Mouse (Mus musculus) heart, postnatal 0 days (tissue): ENCODE measurements around the gene Wbp2. TPM values are rescaled to one million over a fixed set of nuclear protein-coding genes. Genes with fewer than 3 reads are reported as not detected.
A peak's percentile ranks its signal among the peaks of the same experiment; 100 is the strongest.

Experiments used
- ATAC-seq: fragments of 200-750 bp; cut with Nextera tagmentation; 2 replicates; pipeline ENCODE4 v1.8.0; 2017; ENCODE audit warnings: low read depth, moderate number of reproducible peaks, moderate library complexity; ENCODE audit not compliant: insufficient read depth
- DNase-seq: peaks from one replicate; pipeline ENCODE4 v3.0.0-alpha.2; 2016; ENCODE audit warnings: low spot score
- H3K27ac ChIP-seq: fragments of 300-500 bp; sonication (generic); 2 replicates; pipeline ENCODE4 v1.5.1; 2014; ENCODE audit warnings: low read depth, mild to moderate bottlenecking
- H3K27me3 ChIP-seq: fragments of 300-500 bp; sonication (generic); 2 replicates; pipeline ENCODE4 v1.6.1; 2014; ENCODE audit warnings: low read length, mixed read lengths; ENCODE audit not compliant: control insufficient read depth, insufficient read depth
- H3K36me3 ChIP-seq: fragments of 300-500 bp; sonication (generic); replicated peaks from 2 replicates; pipeline ENCODE4 v1.6.1; 2014; ENCODE audit warnings: low read length, mixed read lengths; ENCODE audit not compliant: control insufficient read depth, insufficient read depth
- H3K4me1 ChIP-seq: fragments of 300-500 bp; sonication (generic); 2 replicates; pipeline ENCODE4 v1.6.1; 2014; ENCODE audit warnings: antibody characterized with exemption; ENCODE audit not compliant: control insufficient read depth, insufficient read depth
- H3K4me2 ChIP-seq: fragments of 300-500 bp; sonication (generic); 2 replicates; pipeline ENCODE4 v1.6.1; 2014; ENCODE audit warnings: low read depth, mild to moderate bottlenecking, low read length, moderate library complexity
- H3K4me3 ChIP-seq: fragments of 300-500 bp; sonication (generic); 2 replicates; pipeline ENCODE4 v1.5.1; 2014; ENCODE audit warnings: low read depth, low read length
- H3K9ac ChIP-seq: fragments of 300-500 bp; sonication (generic); replicated peaks from 2 replicates; pipeline ENCODE4 v1.6.1; 2014; ENCODE audit warnings: low read depth, low read length, mixed read lengths
- H3K9me3 ChIP-seq: fragments of 300-500 bp; sonication (generic); replicated peaks from 2 replicates; pipeline ENCODE4 v1.6.1; 2016; ENCODE audit warnings: low read length; ENCODE audit not compliant: control insufficient read depth
- CTCF ChIP-seq: IDR thresholded peaks from 2 replicates; pipeline ENCODE4 v1.5.1; 2016; ENCODE audit warnings: antibody characterized with exemption, control low read depth, low read depth
- EP300 ChIP-seq: IDR thresholded peaks from 2 replicates; pipeline ENCODE4 v1.6.1; 2016; ENCODE audit warnings: antibody characterized with exemption, low read depth
- WGBS: fragments of 180-500 bp; shearing (Covaris S2); extraction: QIAGEN DNeasy Blood & Tissue Kit; methylation state at CpG from one replicate; pipeline ENCODE4 v1.1.7; 2014; 5-methylcytosine and 5-hydroxymethylcytosine counted together
- polyA plus RNA-seq: library from polyadenylated mRNA; unstranded; fragments of >200 nt; fragmentation: Nextera tagmentation; extraction: Ambion mirVana; gene quantifications from 2 replicates; pipeline ENCODE4 v1.2.1, GENCODE M21; 2015
- total RNA-seq: library from RNA; depleted of rRNA; stranded (reverse); fragments of >200 nt; gene quantifications from 2 replicates; pipeline ENCODE4 v1.2.3, GENCODE M21; 2014; ENCODE audit warnings: low replicate concordance

Gene Wbp2
- total and polyA plus RNA-seq, 2 experiments from 2014 or later, result 106 to 120 TPM

GRCm38 (mm10) chr11:116104006-116104646 lies 17.3 kb upstream of the Wbp2 start:
- H3K36me3 ChIP-seq, result peaks cover 14% of the 10 kb centered on the region; the same call in 1 of the 2 replicates
- TF ChIP-seq EP300 (peak; percentile 76), CTCF (no peak)
- DNase-seq (peak; percentile 94), ATAC-seq (peak; percentile 72)
- H3K9ac ChIP-seq, result 0 out of 2 replicates have a peak overlapping the region, but pooled peaks have one; percentile 5
- peak overlapping the region; percentile 88 for H3K27ac ChIP-seq
- no peak overlapping the region for H3K4me3 ChIP-seq
- WGBS, result 17% methylated on average over 14 of the region's 14 CpGs
- H3K4me2 ChIP-seq, result peak overlapping the region; percentile 32
- peaks cover 65% of the 10 kb centered on the region for H3K4me1 ChIP-seq
- no peaks in the 10 kb centered on the region for H3K27me3 ChIP-seq
- H3K9me3 ChIP-seq, result no peaks in the 10 kb centered on the region

DNA sequence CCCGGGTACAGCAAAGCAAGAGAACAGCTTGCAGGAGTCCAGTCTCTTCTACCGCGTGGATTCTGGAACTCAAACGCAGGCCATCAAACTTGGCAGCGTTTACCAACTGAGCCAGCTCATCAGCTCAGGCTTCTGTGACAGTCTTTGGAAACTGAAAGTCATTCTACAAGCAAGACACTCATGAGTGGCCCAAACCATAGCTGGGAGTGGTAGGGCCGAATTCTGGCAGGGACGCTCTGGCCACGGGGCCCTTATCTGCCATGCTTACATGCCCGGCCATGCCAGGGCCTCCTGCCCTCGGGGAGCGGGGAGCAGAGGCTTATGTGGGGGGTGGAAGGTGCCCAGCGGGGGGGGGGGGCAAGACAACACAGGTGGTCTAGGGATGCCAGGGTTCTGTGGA lies 16.8 kb upstream of the Wbp2 start:
- peak overlapping the region; percentile 32; the same call in 1 of the 2 replicates for H3K4me2 ChIP-seq
- 21% methylated on average over 12 of the region's 12 CpGs for WGBS
- H3K27me3 ChIP-seq, result no peaks in the 10 kb centered on the region
- H3K4me3 ChIP-seq, result no peak overlapping the region
- H3K4me1 ChIP-seq, result peaks cover 69% of the 10 kb centered on the region
- ATAC-seq (no peak), DNase-seq (peak; percentile 62)
- peaks cover 14% of the 10 kb centered on the region; the same call in 1 of the 2 replicates for H3K36me3 ChIP-seq
- TF ChIP-seq EP300 (no peak), CTCF (no peak)
- H3K27ac ChIP-seq, result peak overlapping the region; percentile 88
- H3K9ac ChIP-seq, result no peak overlapping the region
- H3K9me3 ChIP-seq, result no peaks in the 10 kb centered on the region

GRCm38 (mm10) chr11:116102472-116102871 lies 15.7 kb upstream of the Wbp2 start:
- no peaks in the 10 kb centered on the region for H3K9me3 ChIP-seq
- no peak for DNase-seq
- H3K27me3 ChIP-seq, result no peaks in the 10 kb centered on the region
- 52% methylated on average over 3 of the region's 4 CpGs for WGBS
- no peak overlapping the region; the same call in 1 of the 2 replicates for H3K4me2 ChIP-seq
- H3K4me3 ChIP-seq, result no peak overlapping the region
- peaks cover 59% of the 10 kb centered on the region for H3K4me1 ChIP-seq
- H3K9ac ChIP-seq, result peak overlapping the region; percentile 22; the same call in 1 of the 2 replicates
- TF ChIP-seq CTCF (no peak), EP300 (no peak)
- H3K36me3 ChIP-seq, result peaks cover 14% of the 10 kb centered on the region; the same call in 1 of the 2 replicates
- peak overlapping the region; percentile 88 for H3K27ac ChIP-seq
- ATAC-seq, result no peak

DNA sequence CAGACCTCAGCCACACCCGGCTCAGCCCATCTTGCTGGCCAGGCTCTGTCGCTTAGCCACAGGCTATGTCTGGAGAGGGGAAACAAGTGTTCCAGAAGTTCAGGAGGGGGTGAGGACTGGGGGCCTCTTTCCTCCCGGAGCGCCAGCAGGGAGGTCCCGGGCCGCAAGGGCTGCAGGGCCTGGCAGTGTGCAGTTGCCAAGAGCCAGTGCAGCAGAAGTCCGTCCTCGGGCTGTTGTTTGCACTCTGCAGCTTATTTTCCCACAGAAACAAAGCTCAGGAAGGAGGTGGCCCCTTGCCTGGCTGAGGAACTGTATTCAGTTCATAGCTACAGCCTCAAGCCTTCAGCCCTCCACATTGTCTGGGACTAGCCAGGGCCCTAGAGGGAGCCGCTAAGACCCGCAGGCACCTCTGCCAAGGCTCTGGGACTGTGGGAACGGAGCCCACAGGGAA lies 15.2 kb upstream of the Wbp2 start:
- peak overlapping the region; percentile 82 for H3K27ac ChIP-seq
- H3K4me1 ChIP-seq, result peaks cover 55% of the 10 kb centered on the region
- DNase-seq (peak; percentile 77), ATAC-seq (peak; percentile 49)
- H3K27me3 ChIP-seq, result no peaks in the 10 kb centered on the region
- H3K4me3 ChIP-seq, result no peak overlapping the region
- no peak overlapping the region; the same call in 1 of the 2 replicates for H3K4me2 ChIP-seq
- peak overlapping the region; percentile 22; the same call in 1 of the 2 replicates for H3K9ac ChIP-seq
- TF ChIP-seq CTCF (0 out of 2 replicates have a peak, but pooled peaks have one; percentile 12), EP300 (peak; percentile 48; the same call in 1 of the 2 replicates)
- H3K9me3 ChIP-seq, result no peaks in the 10 kb centered on the region
- 26% methylated on average over 11 of the region's 11 CpGs for WGBS
- H3K36me3 ChIP-seq, result peaks cover 14% of the 10 kb centered on the region; the same call in 1 of the 2 replicates

DNA sequence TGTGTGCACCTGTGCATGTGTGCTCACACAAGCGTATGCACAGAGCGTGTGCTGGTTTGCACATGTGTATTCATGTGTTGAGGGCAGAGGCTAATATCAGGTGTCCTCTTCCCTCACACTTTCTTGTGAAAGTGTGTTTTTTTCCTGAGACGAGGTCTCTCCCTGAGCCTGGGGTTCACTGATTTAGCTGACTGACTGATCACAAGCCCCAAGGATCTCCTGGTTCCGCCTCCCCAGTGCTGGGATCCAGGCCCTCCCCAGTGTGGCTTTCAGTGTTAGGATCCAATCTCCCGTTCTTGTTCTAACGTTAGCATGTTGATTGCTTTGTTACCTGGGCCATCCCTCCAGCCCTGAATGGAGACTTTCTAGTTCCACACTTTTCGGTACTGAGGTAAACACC lies 14.0 kb upstream of the Wbp2 start:
- Histone ChIP-seq H3K27me3 (no peaks in the 10 kb centered on the region), H3K27ac (peak overlapping the region; percentile 82), H3K4me3 (no peak overlapping the region), H3K9me3 (no peaks in the 10 kb centered on the region), H3K9ac (no peak overlapping the region), H3K4me2 (no peak overlapping the region), H3K4me1 (peaks cover 52% of the 10 kb centered on the region), H3K36me3 (peaks cover 8% of the 10 kb centered on the region; the same call in 1 of the 2 replicates)
- DNase-seq (no peak), ATAC-seq (no peak)
- TF ChIP-seq CTCF (no peak), EP300 (no peak)
- 73% methylated on average over 7 of the region's 7 CpGs for WGBS
